Mouse (Mus musculus) stomach, postnatal 0 days (tissue): ENCODE results near the gene Inf2. TPM values are rescaled to one million over a fixed set of nuclear protein-coding genes. Genes with fewer than 3 reads are reported as not detected.

Experiments
- ATAC-seq: fragments of 200-750 bp; cut with Nextera tagmentation; 2 replicates; pipeline ENCODE4 v1.8.0; 2017; ENCODE audit not compliant: low FRiP score, low TSS enrichment
- DNase-seq: peaks from one replicate; pipeline ENCODE4 v3.0.0-alpha.2; 2016; ENCODE audit warnings: low spot score
- H3K27ac ChIP-seq: fragments of 300-500 bp; sonication (generic); replicated peaks from 2 replicates; pipeline ENCODE4 v1.5.1; 2014; ENCODE audit warnings: mild to moderate bottlenecking, control low read depth
- H3K27me3 ChIP-seq: fragments of 300-500 bp; sonication (generic); 2 replicates; pipeline ENCODE4 v1.6.1; 2014; ENCODE audit warnings: low read length; ENCODE audit not compliant: control insufficient read depth, insufficient read depth
- H3K36me3 ChIP-seq: fragments of 300-500 bp; sonication (generic); 2 replicates; pipeline ENCODE4 v1.6.1; 2014; ENCODE audit warnings: low read length, mixed read lengths; ENCODE audit not compliant: control insufficient read depth, insufficient read depth
- H3K4me1 ChIP-seq: fragments of 300-500 bp; sonication (generic); replicated peaks from 2 replicates; pipeline ENCODE4 v1.6.1; 2014; ENCODE audit warnings: antibody characterized with exemption; ENCODE audit not compliant: control insufficient read depth, insufficient read depth
- H3K4me2 ChIP-seq: fragments of 300-500 bp; sonication (generic); replicated peaks from 2 replicates; pipeline ENCODE4 v1.6.1; 2014; ENCODE audit warnings: low read depth, mild to moderate bottlenecking, control low read depth, moderate library complexity
- H3K4me3 ChIP-seq: fragments of 300-500 bp; sonication (generic); 2 replicates; pipeline ENCODE4 v1.5.1; 2014; ENCODE audit warnings: low read depth, low read length, control low read depth
- H3K9ac ChIP-seq: fragments of 300-500 bp; sonication (generic); 2 replicates; pipeline ENCODE4 v1.6.1; 2014; ENCODE audit warnings: mild to moderate bottlenecking, low read length, control low read depth, mixed read lengths
- H3K9me3 ChIP-seq: fragments of 300-500 bp; sonication (generic); 2 replicates; pipeline ENCODE4 v1.6.1; 2016; ENCODE audit warnings: low read length; ENCODE audit not compliant: control insufficient read depth
- CTCF ChIP-seq: IDR thresholded peaks from 2 replicates; pipeline ENCODE4 v1.5.1; 2016; ENCODE audit warnings: antibody characterized with exemption, low read depth, mild to moderate bottlenecking, moderate library complexity
- EP300 ChIP-seq: optimal IDR thresholded peaks from 2 replicates; pipeline ENCODE3; 2016; ENCODE audit warnings: antibody characterized with exemption
- WGBS: fragments of 180-500 bp; shearing (Covaris S2); extraction: QIAGEN DNeasy Blood & Tissue Kit; methylation state at CpG from one replicate; pipeline ENCODE4 v1.1.7; 2014; 5-methylcytosine and 5-hydroxymethylcytosine counted together
- polyA plus RNA-seq: library from polyadenylated mRNA; unstranded; fragments of >200 nt; fragmentation: Nextera tagmentation; extraction: Ambion mirVana; gene quantifications from 2 replicates; pipeline ENCODE4 v1.2.1, GENCODE M21; 2015

Inf2 gene
- polyA plus RNA-seq, 1 experiment from 2014 or later = 1.5 TPM

- Histone ChIP-seq H3K9me3 (no peaks in the 10 kb centered on the region), H3K9ac (no peak overlapping the region), H3K4me3 (no peak overlapping the region), H3K27ac (no peak overlapping the region), H3K36me3 (no peaks in the 10 kb centered on the region), H3K4me2 (no peak overlapping the region), H3K27me3 (no peaks in the 10 kb centered on the region), H3K4me1 (no peaks in the 10 kb centered on the region)
- DNase-seq = no peak
- WGBS = 54% methylated on average over 5 of the region's 5 CpGs
- no peak for TF ChIP-seq EP300
- no peak for TF ChIP-seq CTCF
- peak; percentile 24; the same call in 1 of the 2 replicates for ATAC-seq
These were observed 36.1 kb upstream of the Inf2 start for GRCm38 (mm10) chr12:112552520-112552919.

- H3K27ac ChIP-seq = no peak overlapping the region
- no peaks in the 10 kb centered on the region for H3K36me3 ChIP-seq
- no peak overlapping the region for H3K9ac ChIP-seq
- H3K4me2 ChIP-seq = no peak overlapping the region
- no peaks in the 10 kb centered on the region for H3K27me3 ChIP-seq
- H3K4me1 ChIP-seq = no peaks in the 10 kb centered on the region
- peak; percentile 66 for DNase-seq
- peak; percentile 28; the same call in 1 of the 2 replicates for ATAC-seq
- WGBS = 28% methylated on average over 12 of the region's 12 CpGs
- H3K4me3 ChIP-seq = no peak overlapping the region
- no peaks in the 10 kb centered on the region for H3K9me3 ChIP-seq
- TF ChIP-seq EP300 (no peak), CTCF (no peak)
These were observed 33.7 kb upstream of the Inf2 start for GRCm38 (mm10) chr12:112554900-112555299.

- H3K9me3 ChIP-seq = no peaks in the 10 kb centered on the region
- WGBS = 70% methylated on average over 9 of the region's 9 CpGs
These were observed 32.0 kb upstream of the Inf2 start for GRCm38 (mm10) chr12:112556531-112557060.

DNA sequence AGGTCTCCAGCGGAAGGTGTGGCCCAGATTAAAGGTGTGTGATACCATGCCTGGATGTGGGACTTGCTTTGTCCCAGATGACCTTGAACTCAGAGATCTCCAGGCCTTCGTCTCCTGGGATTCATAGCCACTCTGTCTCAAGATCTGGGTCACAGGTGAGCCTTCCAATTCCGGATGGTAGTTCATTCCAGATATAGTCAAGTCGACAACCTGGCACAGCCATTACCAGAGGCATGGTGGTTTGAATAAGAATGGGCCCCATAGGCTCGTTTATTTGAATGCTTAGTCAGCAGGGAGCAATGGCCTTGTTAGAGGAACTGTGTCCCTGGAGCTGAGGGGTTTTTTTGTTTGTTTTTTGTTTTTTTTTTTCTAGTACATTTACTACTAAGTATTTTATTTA is 31.4 kb upstream of the Inf2 start:
- no peak for ATAC-seq
- H3K9ac ChIP-seq = no peak overlapping the region
- H3K27ac ChIP-seq = no peak overlapping the region
- TF ChIP-seq EP300 = no peak
- TF ChIP-seq CTCF = no peak
- no peaks in the 10 kb centered on the region for H3K36me3 ChIP-seq
- H3K9me3 ChIP-seq = no peaks in the 10 kb centered on the region
- no peaks in the 10 kb centered on the region for H3K4me1 ChIP-seq
- no peak overlapping the region for H3K4me3 ChIP-seq
- no peak overlapping the region for H3K4me2 ChIP-seq
- no peak for DNase-seq
- 91% methylated on average over 5 of the region's 5 CpGs for WGBS
- H3K27me3 ChIP-seq = no peaks in the 10 kb centered on the region

More at GRCm38 (mm10) chr12:112556531-112557060, 32.0 kb upstream of the Inf2 start:
- H3K4me3 ChIP-seq = no peak overlapping the region
- H3K36me3 ChIP-seq = no peaks in the 10 kb centered on the region
- no peak for ATAC-seq
- no peak overlapping the region for H3K4me2 ChIP-seq
- H3K27ac ChIP-seq = no peak overlapping the region
- H3K9ac ChIP-seq = no peak overlapping the region
- TF ChIP-seq CTCF (no peak), EP300 (no peak)
- H3K27me3 ChIP-seq = no peaks in the 10 kb centered on the region
- H3K4me1 ChIP-seq = no peaks in the 10 kb centered on the region
- no peak for DNase-seq

DNA sequence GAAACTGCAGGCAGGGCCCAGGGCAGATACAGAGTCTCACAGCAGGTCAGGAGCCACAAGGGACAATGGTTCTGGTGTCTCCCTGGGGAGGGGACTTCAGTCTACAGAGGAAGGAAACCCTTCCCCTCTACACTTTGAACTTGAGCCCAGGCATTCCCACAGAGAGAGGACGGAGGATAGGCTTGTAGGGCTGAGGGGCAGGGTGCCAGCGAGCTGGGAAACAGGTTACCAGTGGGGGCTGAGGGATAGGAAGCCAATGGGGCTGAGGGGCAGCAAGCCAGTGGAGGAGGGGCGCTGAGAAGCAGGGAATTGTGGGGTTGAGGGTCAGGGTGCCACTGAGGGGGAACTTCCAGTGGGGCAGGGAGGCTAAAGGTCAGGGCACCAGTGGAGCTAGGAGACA is 29.4 kb upstream of the Inf2 start:
- DNase-seq (no peak), ATAC-seq (no peak)
- Histone ChIP-seq H3K27ac (no peak overlapping the region), H3K9me3 (no peaks in the 10 kb centered on the region), H3K9ac (no peak overlapping the region), H3K36me3 (no peaks in the 10 kb centered on the region), H3K4me3 (no peak overlapping the region), H3K4me2 (no peak overlapping the region), H3K4me1 (no peaks in the 10 kb centered on the region), H3K27me3 (no peaks in the 10 kb centered on the region)
- WGBS = 39% methylated on average over 3 of the region's 3 CpGs
- TF ChIP-seq CTCF (no peak), EP300 (no peak)

- 63% methylated on average over 6 of the region's 6 CpGs for WGBS
- no peaks in the 10 kb centered on the region for H3K9me3 ChIP-seq
- DNase-seq (no peak), ATAC-seq (no peak)
- no peaks in the 10 kb centered on the region for H3K4me1 ChIP-seq
- no peak overlapping the region for H3K4me3 ChIP-seq
- H3K36me3 ChIP-seq = no peaks in the 10 kb centered on the region
- H3K9ac ChIP-seq = no peak overlapping the region
- H3K4me2 ChIP-seq = no peak overlapping the region
- TF ChIP-seq EP300 = no peak
- no peak for TF ChIP-seq CTCF
- H3K27me3 ChIP-seq = no peaks in the 10 kb centered on the region
- H3K27ac ChIP-seq = no peak overlapping the region
These were observed 28.9 kb upstream of the Inf2 start for GRCm38 (mm10) chr12:112559671-112560070.
